Mouse (Mus musculus) adrenal gland, postnatal 10 days (tissue): ENCODE results near the gene 8030474K03Rik. TPM values are rescaled to one million over a fixed set of nuclear protein-coding genes. Genes with fewer than 3 reads are reported as not detected.
"Not testable (repeated sequence)": the region's sequence is repeated elsewhere in the genome, so short reads cannot be mapped to it uniquely, and the experiment has no call there.

Experiments
- DNase-seq: peaks from one replicate; pipeline ENCODE4 v3.0.0; 2021; ENCODE audit warnings: mixed read lengths
- long read RNA-seq, 2 experiments: library from polyadenylated mRNA; stranded (forward); transcript quantifications; one replicate each; pipeline ENCODE4 v2.0.0; 2021
- total RNA-seq, 2 experiments: library from RNA; stranded (reverse); gene quantifications; 2 replicates each; pipeline ENCODE4 v1.2.3; 2021

The 8030474K03Rik gene
- total RNA-seq, result not detected
- long read RNA-seq, experiment 1, result 0 reads
- long read RNA-seq, experiment 2, result 0 reads

GRCm38 (mm10) chrX:101794342-101794741, at the start of gene 8030474K03Rik, which contains the start of gene Gm4779:
Gene 8030474K03Rik, plus strand, starts transcription at chrX:101794656.
Gene Gm4779, minus strand, starts transcription at chrX:101794423.
- DNase-seq, result no peak

GRCm38 (mm10) chrX:101750144-101750543, 44.3 kb upstream of the 8030474K03Rik start:
- DNase-seq, result no peak

- DNase-seq, result peak; percentile 39
These were observed 40.0 kb upstream of the 8030474K03Rik start for GRCm38 (mm10) chrX:101754478-101754877.

DNA sequence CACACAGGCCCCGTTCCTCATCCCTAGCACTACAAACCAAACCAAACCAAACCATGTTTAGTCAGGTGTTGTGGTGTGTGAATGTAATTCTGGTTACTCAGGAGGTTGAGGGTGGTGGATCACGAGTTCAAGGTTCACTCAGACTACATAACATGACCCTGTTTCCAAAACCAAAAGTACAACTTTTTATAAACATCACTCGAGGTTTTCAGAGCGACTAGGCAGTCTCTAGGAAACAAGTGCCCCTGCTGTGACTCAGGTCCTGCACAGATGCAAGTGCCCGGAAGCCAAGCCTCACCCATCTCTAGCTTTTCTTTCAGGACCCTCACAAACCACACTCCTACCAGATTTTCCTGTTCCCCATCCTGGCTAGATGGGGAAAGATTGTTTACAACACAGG, 29.8 kb upstream of the 8030474K03Rik start:
- no peak for DNase-seq

DNA sequence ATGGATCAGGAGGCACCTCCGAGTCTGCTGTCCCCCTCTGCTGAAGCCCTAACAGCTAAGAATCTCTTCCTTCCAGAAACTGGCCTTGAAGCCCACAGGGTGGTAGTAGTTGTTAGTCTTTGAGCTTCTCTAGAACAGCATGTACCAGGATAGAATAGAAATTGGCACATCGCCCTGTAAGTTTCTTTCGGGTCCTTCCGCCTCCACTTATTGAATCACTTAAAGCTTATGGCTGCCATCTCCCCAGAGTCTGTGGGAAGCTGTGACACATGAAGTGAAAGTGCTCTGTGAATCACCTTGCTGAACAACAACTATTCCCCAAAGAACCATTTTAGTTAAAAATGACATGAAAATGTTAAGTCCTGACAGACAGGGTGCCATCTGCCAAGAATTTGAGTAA, 29.3 kb upstream of the 8030474K03Rik start:
- no peak for DNase-seq

GRCm38 (mm10) chrX:101767280-101767679, 27.2 kb upstream of the 8030474K03Rik start:
- no peak for DNase-seq

DNA sequence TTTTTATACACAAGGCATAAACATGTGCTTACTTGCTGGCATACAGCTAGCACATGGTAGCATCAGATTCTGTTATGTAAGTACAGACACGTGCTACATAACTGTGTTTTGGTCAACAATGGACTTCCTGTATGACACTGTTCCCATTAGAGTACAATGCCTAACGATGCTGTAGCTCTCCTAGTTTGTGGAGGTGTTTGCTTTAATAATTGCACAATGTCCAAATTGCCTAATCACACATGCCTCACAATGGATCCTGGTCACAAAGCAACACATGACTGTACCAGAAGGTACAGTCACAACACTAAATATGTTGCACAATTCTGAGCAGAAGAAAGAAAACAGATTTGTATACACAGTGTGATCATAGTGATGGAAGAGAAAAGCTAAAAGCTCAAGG, 25.0 kb upstream of the 8030474K03Rik start:
- DNase-seq, result no peak

GRCm38 (mm10) chrX:101770307-101770706, 24.1 kb upstream of the 8030474K03Rik start:
- DNase-seq, result no peak

DNA sequence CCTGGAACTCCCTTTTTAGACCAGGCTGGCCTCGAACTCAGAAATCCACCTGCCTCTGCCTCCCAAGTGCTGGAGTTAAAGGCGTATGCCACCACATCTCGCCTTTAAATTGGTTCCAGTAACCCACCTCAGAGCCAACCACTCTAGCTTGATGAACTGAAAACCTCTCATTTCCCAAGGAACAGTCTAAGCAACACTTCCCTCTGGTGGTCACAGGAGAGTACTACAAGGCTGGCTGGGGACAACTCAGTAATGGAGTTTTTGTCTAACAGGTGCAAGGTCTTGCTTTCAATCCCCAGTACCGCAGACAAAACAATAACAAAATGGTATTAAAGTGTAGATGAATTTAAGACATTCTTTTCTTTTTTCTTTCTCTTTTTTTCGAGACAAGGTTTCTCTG, 22.4 kb upstream of the 8030474K03Rik start:
- DNase-seq, result peak; percentile 53

- peak; percentile 57 for DNase-seq
These were observed 2.9 kb upstream of the 8030474K03Rik start for GRCm38 (mm10) chrX:101791551-101791950.

GRCm38 (mm10) chrX:101805512-101805911, 11.1 kb downstream of the 8030474K03Rik start:
- peak; percentile 4 for DNase-seq

DNA sequence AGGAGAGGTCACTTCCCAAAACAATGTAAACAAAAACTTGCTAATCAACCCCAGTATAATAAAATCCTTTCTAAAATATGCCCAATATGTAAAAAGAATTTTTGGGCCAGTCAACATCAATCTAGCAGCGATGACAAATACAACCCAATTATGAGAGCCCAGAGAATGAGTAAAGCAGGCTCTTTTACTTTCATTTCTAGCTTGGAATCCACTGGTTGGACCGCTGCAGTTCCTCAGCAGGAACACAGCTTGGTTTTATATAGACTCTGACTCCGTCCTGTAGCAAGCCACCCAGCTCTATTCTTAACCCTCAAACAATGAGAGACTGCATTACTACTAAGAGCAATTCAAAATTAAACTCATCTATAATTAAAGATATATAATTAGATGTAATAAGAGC, 17.3 kb downstream of the 8030474K03Rik start:
- no peak for DNase-seq

DNA sequence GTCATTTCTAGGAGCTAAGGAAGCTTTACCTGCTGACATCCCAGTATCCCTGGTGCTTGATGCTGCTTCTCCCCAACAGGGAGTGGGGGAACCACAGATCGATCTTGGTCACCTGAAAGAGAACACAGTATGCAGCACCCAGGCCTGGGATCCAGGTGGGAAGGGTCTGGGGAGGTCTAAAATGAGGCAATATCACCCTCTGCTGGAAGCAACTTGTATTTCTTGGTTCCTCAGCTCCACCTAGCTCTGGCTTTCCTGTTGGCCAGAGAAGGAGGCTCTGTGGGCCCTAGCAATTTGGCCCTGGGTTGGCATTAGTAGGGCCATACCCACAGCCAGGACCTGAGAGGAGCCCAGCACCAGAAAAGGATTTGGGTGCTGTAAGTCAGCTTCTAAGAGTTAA, 24.7 kb downstream of the 8030474K03Rik start:
- no peak for DNase-seq

DNA sequence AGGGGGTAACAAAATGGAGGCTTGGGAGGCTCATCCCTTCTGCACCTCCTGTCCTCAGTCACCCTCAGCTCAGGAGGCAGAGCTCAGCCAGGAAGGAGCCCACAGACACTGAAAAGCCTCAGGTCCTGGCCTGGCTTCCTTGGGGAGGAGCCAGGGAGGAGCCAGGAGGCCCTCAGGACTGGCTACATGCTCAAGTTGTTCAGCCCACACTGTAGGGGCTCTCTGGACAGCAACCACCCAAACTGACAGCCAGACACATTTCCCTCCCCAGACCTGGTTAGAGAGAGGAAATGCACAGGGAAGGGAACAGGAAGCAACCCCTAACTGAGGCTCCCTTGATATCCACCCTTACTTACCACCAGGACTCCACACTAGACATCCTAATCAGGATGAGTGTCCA, 25.5 kb downstream of the 8030474K03Rik start:
- not testable (repeated sequence) for DNase-seq

GRCm38 (mm10) chrX:101847191-101847795, 52.8 kb downstream of the 8030474K03Rik start:
- DNase-seq, result peak; percentile 18

Other genes with a start within 250 kb of the 8030474K03Rik start
- 100 to 1,000 TPM in 1 of 2 experiments, 10 to 100 TPM in 1; 98.3 to 196 TPM for gene Ogt, start 154.6 kb upstream of the 8030474K03Rik start, total RNA-seq
- gene Cxcr3, start 60.4 kb upstream of the 8030474K03Rik start, total RNA-seq, result under 1 TPM; 0.63 to 0.67 TPM
- gene Gm4779, start 233 bp upstream of the 8030474K03Rik start, total RNA-seq, result not detected
- 10 to 100 TPM in 1 of 2 experiments, 1 to 10 TPM in 1; 8.4 to 11.8 TPM for gene Nhsl2, start 54.7 kb downstream of the 8030474K03Rik start, total RNA-seq